Mouse (Mus musculus) ZHBTc4 (cell line): Measurements from ENCODE around the gene Fam122a.

Experiments used
- DNase-seq: peaks from one replicate; pipeline ENCODE4 v3.0.0-alpha.2; 2011; ENCODE audit warnings: low read depth, low spot score

Fam122a gene

DNA sequence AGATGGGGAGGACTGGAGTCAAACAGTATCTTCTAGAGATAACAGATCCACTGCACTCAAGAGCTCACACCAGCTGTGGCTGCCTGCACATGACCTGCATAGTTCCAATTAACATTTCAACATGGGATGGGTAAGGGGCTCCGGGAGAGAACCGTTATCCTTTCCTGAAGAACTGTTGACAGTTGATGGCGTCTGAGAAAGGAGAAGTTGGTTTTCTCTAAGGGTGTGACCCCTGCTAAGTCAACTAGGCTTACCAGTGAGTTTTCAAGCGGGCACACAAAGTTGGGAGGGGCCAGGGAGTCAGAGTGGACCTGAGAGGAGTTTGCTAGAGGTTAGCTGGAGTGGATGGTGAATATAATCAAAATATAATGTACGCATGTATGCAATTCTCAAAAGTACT lies 13.1 kb upstream of the Fam122a start:
- no peak for DNase-seq

DNA sequence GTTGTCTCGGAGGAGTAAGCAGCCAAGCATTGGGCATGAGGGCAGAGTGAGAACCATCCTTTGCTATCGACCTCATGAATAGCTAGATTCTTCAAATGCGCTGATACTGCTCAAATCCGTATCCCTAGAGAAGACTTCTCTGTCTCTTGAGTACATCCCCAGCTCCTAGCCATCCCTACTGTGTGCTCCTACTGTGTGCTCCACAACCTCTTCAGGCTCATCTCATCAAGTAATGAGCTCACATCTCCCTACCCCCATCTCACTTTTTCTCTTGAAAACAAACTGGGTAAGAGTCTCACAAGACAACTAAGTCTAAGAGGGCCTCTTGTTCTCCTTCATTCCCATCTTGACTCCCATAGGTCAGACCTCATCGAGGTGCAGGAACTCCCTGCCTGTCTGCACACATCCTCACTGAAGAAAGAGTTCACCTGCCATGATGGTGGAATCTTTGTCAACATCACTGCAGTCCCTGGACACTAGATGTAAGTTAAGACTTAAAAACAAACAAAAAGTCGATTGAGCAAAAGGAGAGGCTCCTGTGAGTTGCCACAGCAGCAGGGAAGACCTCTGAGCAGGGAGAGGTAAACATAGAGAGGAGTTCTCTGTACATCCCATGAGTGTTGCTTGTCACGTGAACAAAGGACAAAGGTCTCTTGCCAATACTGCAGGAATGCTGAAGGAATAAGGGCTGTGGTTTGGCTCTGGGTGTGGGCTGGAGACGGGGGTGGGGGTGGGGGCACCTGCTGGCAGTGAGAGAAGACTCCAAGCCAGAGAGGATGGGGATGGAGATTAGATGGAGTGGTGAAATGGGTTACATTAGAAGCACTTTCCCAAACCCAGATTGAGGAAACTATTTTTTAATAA lies 9.5 kb upstream of the Fam122a start:
- peak; percentile 27 for DNase-seq

DNA sequence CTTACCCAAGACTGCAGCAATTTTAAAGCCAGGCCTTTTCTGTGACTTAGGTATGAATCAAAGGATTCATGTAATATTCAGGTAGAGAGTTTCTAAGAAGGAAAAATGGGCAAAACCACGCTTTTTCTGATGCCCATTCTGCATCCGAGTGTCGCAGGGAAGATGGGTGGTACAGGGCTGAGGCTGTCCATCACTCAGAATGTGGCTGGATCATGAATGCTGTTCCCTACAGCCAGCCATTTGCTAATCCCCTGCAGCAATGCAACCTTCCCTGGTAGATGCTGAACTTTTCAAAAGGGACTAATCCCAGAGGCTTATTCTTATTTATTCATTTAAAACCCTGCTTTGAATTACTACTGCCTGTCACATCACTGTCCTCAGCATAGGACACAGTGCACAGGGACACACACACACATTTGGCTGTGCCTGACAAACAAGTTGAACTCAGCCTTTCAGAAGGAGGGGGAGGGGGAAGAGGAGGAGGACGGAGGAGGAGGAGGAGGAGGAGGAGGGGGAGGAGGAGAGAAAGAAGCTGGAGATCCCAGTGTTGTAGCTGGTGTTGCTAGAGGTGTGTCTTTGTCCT lies 7.5 kb upstream of the Fam122a start:
- no peak for DNase-seq

DNA sequence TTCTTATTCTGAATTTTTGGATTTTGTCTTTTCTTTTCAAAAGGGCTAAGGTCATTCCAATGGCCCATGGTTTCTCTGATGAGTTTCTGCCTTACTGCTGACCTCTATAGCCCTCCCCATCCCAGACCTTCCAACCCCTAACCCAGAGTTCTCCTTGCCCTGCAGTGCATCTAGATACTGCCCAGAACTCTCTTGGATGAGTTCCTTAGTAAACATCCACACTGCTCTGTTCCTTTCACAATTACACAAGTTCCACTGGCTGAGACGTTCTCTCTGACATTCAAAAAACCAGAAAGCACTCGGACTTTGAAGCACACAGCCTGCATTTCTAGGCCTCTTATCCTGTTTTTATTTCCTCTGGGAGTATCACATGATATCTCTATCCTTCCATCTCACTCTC lies 3.8 kb upstream of the Fam122a start:
- DNase-seq = no peak

DNA sequence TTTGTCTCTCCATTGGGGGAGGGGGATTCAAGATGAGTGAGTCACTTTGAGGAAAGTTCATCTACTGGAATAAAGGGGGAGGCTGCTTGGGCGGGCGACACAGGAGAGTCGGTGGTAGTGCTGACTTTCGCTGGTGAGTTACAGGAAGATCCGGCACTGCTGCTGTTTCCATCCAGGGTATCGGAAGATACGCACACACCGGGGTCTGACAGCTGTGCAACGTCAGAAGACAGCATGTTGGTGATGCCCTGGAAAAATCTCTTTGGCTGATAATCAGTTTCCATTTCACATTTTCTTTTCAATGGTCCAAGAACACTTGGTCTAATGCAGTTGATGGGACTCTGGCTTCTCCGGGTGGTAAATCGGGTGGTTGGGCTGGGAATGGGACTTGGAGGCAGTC lies 695 bp downstream of the Fam122a start:
- peak; percentile 31 for DNase-seq

DNA sequence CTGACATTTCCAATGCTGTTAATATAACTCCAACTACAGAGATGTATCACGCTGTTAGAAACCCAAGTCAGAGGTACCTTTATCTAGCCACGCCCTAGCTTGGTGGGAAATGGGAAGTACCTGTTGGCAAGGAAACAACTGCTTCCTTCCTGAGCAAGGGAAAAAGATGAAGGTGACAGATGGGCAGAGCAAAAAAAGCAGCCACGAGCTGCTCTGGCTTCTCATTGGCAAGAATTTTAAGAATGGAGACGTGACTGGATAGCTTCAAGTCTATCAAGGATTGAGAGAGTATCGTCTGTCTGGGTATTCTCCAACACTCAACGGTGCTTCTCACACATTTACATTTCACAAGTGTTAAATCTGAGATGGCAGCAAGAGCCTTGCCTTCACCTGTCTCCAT lies 1.9 kb downstream of the Fam122a start:
- DNase-seq = no peak

DNA sequence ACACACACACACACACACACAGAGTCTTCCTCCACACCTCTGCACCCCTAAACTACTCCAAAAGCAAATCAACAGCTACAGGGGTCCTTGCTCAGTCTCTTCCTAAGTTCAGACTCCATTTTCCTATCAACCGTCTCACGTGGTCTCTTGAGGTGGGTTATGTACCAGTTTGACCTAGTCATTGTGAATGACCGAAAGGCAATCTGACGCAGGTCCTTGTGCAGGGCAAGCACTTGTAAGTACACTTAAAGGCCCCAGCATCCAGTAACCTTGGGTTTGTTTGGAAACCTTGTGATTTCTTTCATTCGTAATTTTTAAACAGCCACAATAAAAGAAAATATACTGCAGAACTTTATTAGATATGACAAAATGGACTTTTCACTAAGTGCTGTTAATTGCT lies 4.6 kb downstream of the Fam122a start:
- no peak for DNase-seq

DNA sequence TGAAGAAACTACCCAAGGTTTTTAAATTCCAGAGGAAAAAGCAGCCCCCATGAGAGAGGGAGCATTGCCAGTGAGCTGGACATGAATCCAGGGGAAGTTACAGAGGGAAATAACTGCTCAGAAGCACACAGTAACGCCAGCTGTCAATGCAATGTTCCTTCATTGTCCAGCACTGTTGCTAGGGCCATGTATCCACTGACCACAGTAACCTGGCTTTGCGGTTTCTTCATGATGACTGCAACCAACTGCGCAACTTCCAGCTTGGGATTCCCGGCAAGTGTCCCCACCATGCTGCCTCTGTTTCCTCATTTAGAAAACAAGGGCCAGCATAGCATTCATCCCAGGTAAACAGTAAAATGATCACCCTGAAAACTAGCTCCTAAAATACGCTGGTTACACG lies 5.6 kb downstream of the Fam122a start:
- DNase-seq = no peak

DNA sequence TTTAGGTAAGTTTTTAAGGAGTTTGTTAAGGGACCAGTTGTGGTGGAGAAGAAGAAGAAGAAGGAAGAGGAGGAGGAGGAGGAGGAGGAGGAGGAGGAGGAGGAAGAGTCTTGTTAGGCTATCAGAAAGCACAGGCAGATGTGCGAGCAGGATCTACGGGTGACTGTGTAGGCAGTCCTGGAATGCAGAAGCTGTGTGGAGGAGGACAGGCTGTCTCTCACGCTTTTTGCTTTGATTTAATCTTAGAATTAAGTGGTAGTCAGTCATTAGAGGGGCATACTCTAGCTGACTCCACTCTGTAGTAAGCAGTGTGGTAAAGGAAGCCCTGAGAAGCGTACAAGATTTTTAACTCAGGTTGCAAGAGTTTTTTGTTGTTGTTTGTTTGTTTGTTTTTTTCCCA lies 7.9 kb downstream of the Fam122a start:
- DNase-seq = no peak

DNA sequence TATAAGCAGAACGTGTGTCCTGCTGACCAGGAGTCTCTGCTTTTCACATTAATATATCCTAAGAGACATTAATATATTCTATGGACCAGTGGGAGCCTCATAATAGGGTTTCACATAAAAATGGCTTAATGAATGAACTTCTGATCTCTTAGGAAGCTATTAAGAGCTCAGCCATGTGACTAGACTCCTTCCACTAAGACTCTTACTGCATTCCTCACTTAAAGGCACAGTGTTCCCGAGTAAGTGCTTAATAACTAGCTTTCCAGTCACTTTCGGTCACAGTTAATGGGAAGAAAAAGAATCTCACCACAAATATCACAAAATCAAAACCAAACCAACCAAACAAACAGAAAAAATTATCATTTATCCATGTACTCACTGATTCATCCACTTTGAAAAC lies 8.5 kb downstream of the Fam122a start:
- DNase-seq = no peak

DNA sequence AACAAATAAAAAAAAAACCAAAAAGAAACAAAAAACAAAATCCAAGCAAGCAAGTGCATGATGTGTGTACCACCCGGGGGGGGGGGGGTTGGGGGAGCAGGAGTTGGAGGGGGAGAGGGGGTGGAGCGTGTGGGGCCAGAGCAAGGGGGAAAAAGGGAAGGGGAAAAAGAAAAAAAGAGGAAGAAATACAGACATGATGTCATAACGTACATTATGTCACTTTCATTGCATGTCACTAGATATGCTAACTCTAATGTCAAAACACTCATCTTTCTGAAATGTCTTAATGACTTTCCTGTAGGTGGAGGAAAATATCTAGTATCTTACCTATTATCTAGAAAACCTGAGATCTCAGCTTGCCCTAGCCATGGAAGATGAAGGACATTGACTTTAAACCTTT lies 14.1 kb downstream of the Fam122a start:
- DNase-seq = no peak

DNA sequence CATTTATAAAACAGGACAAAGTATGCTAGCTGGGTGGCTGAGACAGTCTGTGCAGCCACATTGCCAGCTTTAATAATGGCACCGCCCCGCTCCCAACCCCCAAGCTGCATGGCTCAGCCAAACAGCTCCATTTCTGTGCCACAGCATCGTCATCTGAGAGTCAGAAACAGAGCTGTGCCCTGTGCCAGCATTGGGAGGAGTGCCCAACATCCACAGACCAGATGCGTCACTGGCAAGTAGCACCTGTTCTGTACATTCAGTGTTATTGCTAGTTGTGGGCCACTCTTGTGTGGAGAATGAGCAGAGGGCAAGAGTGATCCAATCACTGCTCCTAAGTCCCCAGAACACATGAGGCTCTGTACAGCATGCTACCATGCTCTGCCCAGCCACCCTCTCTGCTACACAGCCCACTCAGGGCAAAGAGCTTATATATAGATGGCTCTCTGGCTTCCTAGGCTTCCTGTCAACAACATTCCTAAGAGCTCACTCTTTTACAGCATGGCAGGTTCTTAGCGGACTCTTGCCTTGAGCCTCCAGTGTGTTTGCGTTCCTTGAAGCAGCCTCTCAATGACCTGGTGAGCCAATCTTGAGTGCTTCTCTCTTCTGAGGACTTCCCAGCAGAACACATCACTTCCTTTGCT lies 20.4 kb downstream of the Fam122a start:
- DNase-seq = no peak

DNA sequence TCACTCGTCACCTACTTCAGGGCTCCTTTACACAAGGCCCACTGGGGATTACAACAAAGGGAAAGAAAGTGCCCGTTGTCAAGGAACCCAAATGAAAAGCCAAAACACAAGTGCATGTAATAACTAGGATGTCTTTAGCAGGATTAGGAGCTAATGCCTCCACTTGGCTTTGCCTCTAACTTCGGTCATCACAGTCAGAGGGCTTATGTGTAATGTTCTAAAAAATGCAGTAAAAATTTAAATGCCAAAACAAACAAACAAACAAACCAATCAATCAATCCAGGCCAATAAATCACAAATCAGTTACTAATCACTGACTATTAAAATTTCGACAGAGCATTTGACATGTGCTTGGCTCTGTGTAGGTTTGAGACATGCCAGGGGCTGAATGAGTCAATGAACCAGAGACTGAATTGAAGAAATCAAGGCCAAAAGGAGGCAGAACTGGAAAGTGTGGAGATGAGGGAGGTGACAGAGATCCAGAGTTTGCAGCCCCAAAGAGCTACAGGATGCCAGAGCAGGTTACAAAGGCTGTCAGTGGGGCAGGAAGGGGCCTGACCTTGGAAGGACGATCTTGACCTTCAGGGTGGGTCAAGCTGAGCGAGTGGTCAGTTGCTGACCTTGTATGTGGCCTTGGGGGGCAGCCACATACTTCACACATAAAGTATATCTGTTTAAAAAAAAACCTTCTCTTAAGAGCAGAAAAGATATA lies 21.8 kb downstream of the Fam122a start:
- DNase-seq = no peak

DNA sequence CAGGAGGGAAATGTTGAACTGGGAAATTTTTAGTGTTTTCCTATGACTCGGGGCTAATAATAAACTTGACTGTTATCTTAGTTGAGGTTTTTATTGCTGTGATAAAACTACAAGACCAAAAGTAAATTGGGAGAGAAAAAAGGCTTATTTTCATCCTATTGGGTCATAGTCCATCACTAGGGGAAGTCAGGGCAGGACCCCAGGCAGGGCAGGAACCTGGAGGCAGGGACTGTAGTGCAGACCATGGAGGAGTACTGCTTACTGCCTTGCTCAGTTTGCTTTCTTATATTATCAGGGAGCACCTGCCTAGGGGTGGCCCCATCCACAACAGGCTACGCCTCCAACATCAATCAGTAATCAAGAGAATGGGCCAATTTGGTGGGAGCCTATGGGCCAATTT lies 22.7 kb downstream of the Fam122a start:
- no peak for DNase-seq

DNA sequence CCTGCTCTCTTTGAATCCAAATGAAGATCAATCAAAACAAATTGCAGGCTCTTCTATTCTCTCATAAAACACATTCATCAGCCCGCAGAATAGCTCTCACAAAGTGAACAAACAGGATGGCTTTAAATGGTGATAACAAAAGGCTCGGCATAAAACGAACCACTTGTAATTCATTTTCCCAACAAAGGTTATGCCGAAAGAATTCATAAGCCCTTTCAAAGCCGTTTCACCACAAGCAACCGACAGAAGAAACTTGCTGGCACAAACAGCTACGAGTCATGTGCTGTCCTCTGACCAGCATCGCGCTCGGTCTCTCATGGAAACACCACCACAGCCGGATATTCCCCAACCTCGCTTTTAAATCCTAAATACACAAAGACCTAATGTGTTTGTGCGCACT lies 23.8 kb downstream of the Fam122a start:
- DNase-seq = no peak

DNA sequence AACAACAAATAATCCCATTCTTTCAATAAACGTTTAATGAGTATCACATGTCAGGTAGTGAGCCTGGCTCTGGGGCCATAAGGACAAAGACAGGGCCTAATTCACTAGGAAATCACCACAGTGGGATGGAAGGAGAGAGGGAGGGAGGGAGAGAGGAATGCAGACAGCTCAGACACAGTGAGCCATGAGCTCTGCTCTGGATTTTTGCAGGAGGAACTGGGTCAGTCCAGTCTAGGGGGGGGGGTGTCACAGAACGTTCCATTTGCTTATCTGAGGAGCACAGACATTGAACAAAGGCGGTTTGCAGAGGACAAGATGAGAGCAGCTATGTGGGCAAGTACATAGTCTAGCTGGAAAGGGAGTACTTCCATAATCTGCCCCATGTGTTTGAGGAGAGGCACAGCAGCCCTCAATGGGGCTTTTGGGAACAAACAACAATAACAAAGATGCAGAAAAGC lies 24.7 kb downstream of the Fam122a start:
- peak; percentile 80 for DNase-seq

DNA sequence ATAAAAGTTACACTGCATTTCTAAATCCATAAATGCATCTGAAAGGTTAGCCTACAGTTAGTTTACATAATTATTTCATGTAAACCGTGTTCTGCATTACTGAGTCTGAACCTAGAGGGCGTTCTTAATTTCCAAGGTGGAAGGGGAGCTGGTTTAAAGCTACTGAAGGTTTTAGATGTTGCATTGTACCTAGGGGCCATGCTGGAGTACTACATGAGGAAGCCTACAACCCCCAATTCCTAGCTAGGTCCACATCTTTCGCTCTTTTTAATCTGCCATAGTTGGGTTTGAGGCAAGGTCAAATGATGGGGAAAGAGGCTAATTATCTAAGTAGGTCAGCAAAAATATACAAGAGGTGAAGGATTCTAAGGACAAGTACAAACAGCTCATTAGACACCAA lies 25.5 kb downstream of the Fam122a start:
- peak; percentile 25 for DNase-seq

DNA sequence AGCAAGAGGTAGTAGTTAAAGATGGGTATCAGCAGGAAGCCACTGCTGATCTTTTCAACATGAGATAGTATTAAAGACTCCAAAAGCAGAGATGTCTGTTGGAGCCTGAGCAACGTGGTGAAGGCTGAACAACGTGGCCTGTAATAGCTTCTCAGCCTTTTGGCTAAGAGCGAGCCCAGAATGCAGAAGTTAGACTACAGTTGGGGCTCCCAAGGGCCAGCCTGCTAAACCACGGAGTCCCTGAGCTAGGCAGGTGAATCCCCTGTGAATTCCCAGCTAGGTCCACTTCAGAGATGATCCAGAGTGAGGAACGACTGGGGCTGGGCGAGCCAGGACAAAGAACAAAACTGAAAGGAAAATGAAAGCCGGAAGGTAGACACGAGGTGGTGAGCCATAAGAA lies 26.4 kb downstream of the Fam122a start:
- DNase-seq = no peak

DNA sequence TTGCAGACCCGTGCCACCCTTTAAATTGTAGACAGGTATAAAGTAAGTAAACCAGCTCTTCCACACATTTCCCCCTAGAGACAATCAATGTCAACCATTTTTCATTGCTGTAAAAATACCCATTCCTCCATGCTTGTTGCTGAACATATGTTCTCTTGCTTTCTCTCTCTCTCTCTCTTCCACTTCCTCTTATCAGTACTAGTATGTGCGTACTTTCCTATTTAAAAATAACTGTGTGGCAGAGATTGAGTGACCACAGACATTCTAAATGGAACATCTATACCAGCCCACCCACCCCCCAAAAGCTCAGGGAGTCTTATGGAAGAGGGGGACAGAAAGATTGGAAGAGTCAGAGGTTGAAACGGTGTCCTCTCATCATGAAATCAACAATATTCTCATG lies 32.8 kb downstream of the Fam122a start:
- no peak for DNase-seq

DNA sequence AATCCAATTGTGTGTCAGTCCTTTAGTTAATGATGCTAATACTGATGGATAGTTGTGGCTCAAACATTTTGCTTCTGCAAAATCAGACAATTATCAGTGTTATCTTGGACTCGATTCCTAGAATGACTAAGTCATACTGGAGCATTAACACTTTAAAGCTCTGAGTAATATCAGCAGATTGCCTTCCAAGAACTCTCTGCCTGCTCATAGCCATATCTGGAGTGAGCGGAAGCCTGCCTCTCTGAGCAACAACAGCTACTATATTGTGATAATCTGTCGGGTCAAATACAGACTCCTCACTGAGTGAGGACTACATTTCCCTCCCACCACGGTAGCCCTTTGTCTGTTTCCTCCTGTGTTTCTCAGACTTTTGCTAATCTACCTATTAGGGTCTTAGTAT lies 37.4 kb downstream of the Fam122a start:
- DNase-seq = no peak

DNA sequence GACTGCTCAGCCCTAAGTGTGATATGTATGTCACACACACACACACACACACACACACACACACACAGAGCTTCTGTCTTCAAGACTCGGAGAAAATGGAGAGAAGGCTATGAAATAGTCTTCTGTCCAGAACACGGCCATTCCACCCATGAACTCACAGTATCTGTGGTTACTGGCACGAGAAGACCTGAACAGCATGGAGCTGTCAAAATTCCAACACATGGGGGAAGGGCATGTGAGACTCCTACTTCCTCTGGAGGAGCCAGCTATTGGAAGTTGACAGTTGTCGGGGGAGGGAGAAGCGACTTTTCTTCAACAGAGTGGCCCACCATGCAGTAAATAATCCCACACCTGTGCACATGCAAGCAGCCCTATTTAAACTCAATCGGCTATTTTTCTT lies 42.9 kb downstream of the Fam122a start:
- no peak for DNase-seq

DNA sequence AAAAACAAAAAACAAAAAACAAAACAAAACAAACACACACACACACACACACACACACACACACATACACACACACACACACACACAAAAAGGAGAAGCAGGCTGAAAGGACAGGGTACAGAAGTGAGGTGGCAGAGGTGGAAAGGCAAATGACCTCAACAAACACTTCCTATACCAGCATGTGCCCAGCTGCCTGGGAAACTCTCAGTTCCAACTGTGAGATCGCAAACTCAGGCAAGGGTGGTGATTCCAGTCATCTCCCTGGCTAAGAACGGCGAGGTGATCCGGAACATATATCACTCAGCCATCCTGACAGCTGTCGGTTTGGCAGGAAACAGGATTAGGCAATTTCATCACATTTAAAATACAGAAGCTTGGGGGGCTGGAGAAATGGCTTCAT lies 44.7 kb downstream of the Fam122a start:
- DNase-seq = no peak
